Mouse (Mus musculus) naive thymus-derived CD4-positive, alpha-beta T cell, adult 2 months (primary cell): ENCODE results near the gene Dapk2.

Source experiments
- DNase-seq: peaks from one replicate; pipeline ENCODE4 v3.0.0-alpha.2; 2011; ENCODE audit warnings: low read depth

Gene Dapk2

GRCm38 (mm10) chr9:66157958-66158830 lies at the start of gene Dapk2:
TSS of gene Dapk2 (plus strand) at chr9:66158223.
- DNase-seq: peak; percentile 58

GRCm38 (mm10) chr9:66109574-66109973 lies 48.4 kb upstream of the Dapk2 start:
- DNase-seq: no peak

- no peak for DNase-seq
Measured at GRCm38 (mm10) chr9:66110126-66110525, 47.9 kb upstream of the Dapk2 start.

- DNase-seq: no peak
Measured at GRCm38 (mm10) chr9:66110611-66111379, 47.2 kb upstream of the Dapk2 start.

GRCm38 (mm10) chr9:66114341-66114740 lies 43.7 kb upstream of the Dapk2 start:
- no peak for DNase-seq

- DNase-seq: no peak
Measured at GRCm38 (mm10) chr9:66116890-66117289, 41.1 kb upstream of the Dapk2 start.

GRCm38 (mm10) chr9:66119498-66119897 lies 38.5 kb upstream of the Dapk2 start:
- no peak for DNase-seq

- DNase-seq: no peak
Measured at GRCm38 (mm10) chr9:66120106-66120505, 37.9 kb upstream of the Dapk2 start.

GRCm38 (mm10) chr9:66120945-66121344 lies 37.1 kb upstream of the Dapk2 start:
- no peak for DNase-seq

GRCm38 (mm10) chr9:66121421-66121820 lies 36.6 kb upstream of the Dapk2 start:
- no peak for DNase-seq

- DNase-seq: no peak
Measured at GRCm38 (mm10) chr9:66123648-66124047, 34.4 kb upstream of the Dapk2 start.

GRCm38 (mm10) chr9:66124111-66124531 lies 33.9 kb upstream of the Dapk2 start:
- no peak for DNase-seq

- DNase-seq: peak; percentile 98
Measured at GRCm38 (mm10) chr9:66124681-66125542, 33.1 kb upstream of the Dapk2 start.

- DNase-seq: peak; percentile 35
Measured at GRCm38 (mm10) chr9:66125543-66126455, 32.2 kb upstream of the Dapk2 start.

- DNase-seq: peak; percentile 96
Measured at GRCm38 (mm10) chr9:66126456-66127192, 31.4 kb upstream of the Dapk2 start, which contains the start of the genes Snx1 and Ciao2a. TSS of gene Snx1 (minus strand) at chr9:66126587. TSS of gene Ciao2a (plus strand) at chr9:66126611.

GRCm38 (mm10) chr9:66127193-66127546 lies 30.9 kb upstream of the Dapk2 start:
- no peak for DNase-seq

GRCm38 (mm10) chr9:66127884-66128283 lies 30.1 kb upstream of the Dapk2 start:
- no peak for DNase-seq

- no peak for DNase-seq
Measured at GRCm38 (mm10) chr9:66131466-66131865, 26.6 kb upstream of the Dapk2 start.

GRCm38 (mm10) chr9:66135967-66136366 lies 22.1 kb upstream of the Dapk2 start:
- peak; percentile 59 for DNase-seq

GRCm38 (mm10) chr9:66138193-66138592 lies 19.8 kb upstream of the Dapk2 start:
- DNase-seq: no peak
